Mouse (Mus musculus) heart, adult 9 months (tissue): ENCODE results near the gene Siah1a.

Experiments
- DNase-seq, 2 experiments: peaks; one replicate each; pipeline ENCODE4 v3.0.0; 2022; ENCODE audit warnings: low spot score in 2 of 2

Siah1a gene

DNA sequence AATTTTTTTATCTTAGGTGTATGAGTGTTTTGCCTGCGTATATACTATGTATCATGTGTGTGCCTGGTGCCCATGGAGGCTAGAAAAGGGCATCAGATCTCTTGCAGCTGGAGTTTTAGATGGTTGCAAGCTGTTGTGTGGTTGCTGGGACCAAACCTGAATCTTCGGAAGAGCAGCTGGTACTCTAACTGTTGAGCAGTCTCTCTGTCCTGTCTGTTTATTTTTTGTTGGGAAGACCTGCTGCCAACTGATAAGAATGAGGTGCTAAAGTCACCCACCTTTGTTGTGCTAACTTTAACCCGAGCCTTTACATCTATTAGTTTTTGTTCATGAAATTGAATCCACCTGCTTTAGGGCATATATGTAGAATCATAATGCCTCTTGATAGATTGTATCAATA lies 43.3 kb downstream of the Siah1a start:
- no peak for DNase-seq

GRCm38 (mm10) chr8:86699471-86699870 lies 46.3 kb downstream of the Siah1a start:
- no peak for DNase-seq

- no peak for DNase-seq
These were observed 46.8 kb downstream of the Siah1a start for GRCm38 (mm10) chr8:86698811-86699421.

DNA sequence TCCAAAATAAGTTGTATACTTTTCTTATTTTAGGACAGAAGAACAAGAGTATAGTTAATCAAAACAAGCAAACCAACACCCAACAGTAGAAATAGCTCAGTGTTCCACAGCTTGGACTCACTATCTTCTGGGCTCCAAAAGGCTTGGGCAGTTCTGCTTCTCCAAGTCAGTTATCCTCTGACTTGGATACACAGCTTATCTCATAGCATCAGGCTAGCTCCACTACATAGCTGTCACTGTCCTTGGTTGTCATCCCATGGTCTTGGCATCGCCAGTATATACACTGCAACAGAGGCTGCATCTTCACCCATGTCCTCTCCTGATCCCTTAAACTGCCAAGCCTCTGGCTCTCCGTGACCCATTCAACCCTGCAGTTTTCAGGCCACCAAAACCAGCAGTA lies 50.0 kb downstream of the Siah1a start:
- DNase-seq: no peak

- no peak for DNase-seq
These were observed 51.7 kb downstream of the Siah1a start for GRCm38 (mm10) chr8:86694011-86694410.

GRCm38 (mm10) chr8:86692107-86692506 lies 53.6 kb downstream of the Siah1a start:
- no peak for DNase-seq

GRCm38 (mm10) chr8:86686629-86687028 lies 59.1 kb downstream of the Siah1a start:
- no peak for DNase-seq
